Mouse (Mus musculus): ENCODE measurements around the gene Tmc3.

Gene Tmc3

DNA sequence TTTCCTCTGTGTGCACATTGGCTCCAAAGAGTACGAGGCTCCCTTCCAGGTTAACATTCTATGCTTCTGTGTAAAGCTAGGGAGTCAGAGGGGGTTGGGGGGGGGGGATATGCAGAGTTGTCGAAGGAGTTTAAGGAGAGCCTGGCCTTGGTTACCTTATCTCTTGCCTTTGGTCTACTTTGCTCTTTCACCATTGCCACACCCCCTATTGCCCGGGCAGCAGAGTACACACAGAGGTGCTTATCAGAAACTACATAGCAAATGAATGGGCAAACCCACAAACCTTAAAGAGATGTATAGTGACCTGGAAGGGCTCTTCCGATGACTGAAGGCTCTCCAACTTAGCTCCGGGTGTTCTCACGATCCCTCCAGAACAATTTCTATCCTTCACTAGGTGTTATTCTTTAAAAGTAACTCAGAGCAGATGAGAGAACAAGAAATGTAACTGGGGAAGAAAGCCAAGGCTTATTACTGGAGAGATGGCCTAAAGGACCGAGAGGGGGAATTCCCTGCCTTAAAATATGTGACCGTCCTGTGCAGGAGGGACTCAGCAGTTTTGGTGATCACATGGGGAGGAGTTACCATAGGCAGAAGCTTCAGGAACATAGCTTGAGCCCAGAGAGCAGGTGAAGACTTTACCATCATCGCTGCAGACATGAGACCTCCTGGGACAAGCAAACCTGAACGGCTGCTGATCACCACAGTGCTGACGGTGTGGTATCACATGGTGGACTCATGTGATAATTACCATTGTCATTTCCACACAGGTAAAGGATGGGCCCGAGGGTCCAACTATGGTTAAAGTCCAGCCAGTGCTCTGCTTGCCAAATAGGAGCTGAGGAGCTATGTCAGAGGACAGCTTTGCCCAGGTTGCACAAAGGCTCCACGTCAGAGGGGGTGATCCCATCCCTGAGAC is 14.5 kb downstream of the Tmc3 start:
- no peak for DNase-seq (ENCODE audit: low spot score in 2 of 2)

DNA sequence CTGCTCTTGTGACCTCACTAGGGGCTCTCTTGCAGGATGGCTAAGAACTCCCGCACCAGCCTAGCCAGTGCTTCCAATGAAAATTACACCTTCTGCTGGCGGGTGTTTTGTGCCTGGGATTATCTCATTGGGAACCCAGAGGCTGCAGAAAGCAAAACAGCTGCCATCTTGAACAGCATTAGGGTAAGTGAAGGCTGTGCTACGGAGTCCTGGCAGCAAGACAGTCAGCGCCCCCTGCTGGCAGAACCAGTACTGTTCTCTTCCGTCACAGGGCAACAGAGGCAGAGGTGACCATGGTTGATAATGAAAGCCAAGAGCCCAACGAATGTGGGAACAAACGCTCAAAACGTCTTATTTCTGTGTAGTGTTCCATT is 15.2 kb downstream of the Tmc3 start:
- DNase-seq (ENCODE audit: low spot score in 2 of 2) = no peak

DNA sequence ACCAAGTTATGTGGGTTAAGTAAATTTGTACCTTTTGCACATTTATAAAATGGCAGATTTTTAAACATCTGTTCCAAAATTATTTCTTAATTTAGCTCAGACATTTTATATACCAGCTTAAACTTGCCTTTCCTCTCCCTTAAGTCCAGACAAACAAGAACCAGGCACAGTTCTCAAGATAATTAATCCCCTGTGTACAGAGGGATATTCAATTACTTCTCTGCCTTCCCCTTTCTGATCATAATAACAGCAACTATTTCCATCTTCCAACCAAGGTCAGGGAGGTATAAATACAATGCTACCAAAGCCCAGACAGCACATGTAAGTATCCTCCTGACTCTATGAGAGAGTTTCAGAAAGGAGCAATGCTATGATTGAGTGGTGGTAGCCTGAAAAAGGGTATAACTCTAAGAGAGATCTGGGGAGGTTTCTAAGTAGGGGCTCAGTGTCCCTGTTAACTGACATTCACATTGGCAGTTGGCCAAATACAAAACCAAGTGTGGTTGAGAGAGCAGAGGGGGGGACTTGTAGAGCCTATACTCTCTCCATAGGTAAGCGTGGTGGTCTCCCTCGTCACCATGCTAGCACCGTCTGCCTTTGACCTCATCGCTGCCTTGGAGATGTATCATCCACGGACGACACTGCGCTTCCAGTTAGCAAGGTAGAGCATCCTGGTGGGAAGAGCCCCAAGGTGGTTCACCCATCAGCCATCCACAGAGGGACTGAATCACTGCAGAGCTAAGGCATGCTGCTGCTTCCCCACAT is 19.6 kb downstream of the Tmc3 start:
- DNase-seq (ENCODE audit: low spot score in 2 of 2) = no peak

DNA sequence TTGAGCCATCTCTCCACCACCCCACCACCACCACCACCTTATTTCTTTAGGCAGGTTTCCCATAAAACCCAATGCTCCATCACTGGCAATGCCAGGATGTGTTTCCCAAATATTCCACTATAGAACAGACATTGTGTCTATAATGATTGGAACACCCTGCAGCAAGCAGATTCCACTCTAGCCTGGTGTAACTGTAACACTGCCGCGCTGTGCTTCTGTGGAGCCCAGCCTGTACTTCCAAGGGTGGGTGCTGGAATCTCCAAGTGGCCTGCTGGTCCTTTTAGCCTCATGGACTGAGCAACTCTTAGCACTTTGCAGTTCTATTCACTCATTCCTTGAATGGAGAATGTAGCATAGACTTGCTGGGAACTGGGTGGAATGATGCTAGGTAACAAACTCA is 22.1 kb downstream of the Tmc3 start:
- no peak for DNase-seq (ENCODE audit: low spot score in 2 of 2)

DNA sequence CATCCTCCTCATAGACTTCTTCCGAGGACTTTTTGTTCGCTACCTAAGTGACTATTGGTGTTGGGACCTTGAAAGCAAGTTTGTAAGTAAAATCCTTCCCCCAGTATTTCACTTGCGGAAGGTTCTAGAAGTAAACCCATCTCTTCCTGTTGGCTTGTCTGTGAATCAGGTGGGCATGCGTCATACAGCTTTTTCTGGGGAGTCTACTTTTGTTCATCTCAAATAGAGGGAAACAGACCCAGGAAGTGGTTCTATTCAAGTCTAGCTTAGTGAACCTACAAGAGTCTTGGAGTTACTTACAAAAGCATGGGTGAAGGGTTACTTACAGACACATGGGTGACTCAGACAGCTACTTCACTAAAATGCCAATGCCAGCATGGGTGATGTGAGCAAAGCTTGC is 25.2 kb downstream of the Tmc3 start:
- no peak for DNase-seq (ENCODE audit: low spot score in 2 of 2)

DNA sequence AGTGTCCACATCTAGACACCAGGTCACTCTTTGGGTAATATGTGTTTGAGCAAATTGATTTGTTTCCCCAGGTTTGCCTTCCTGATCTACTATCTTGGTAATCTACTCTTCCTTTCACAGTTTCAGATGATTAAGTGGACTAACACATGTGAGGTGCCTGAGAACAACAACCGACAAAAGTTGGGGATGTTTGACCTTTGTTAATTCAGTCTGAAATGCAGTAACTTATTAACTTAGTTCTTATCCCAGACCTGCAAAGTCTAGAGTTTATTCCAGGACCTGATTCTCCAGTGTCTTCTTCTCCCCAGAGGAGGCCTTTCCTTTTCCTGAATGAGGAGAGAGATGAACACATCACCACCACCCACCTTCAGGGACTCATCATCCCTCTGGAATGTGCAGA is 27.2 kb downstream of the Tmc3 start:
- DNase-seq (ENCODE audit: low spot score in 2 of 2) = no peak

DNA sequence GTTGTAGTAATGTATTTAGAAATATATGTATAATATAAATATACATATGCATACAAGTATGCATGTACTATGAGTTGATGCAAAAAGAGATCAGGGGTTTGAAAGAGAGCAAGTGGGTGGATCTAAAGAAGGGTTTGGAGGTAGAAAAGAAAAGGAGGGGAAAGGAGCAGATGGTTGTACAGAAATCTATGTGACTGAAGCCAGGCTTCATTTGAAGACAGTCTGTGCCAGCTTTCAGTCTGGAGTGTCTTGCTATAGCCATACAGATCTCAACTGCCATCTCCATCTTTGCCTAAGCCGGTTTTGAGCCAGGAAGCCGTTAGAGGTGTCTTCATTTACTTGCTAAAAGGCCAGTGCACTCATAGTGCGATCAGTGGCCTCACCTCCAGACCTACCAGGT is 30.5 kb downstream of the Tmc3 start:
- DNase-seq (ENCODE audit: low spot score in 2 of 2) = no peak

DNA sequence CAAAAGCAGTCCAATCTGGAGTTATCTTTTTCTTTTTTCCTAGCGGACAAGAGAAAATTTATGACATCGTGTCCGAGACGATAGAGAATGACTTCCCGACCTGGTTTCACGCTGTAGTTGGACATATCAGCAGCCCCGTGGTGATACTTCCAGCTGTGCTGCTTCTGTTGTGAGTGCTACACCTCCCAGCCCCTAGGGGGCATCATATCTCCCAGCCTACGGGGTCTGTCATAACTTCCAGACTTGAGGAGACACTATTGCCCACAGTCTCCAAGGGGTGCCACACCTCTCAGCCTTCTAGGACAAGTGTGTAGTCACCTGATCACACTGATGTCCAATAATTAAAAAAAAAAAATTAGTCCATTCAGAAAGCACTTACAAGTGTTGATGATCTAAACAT is 31.1 kb downstream of the Tmc3 start:
- DNase-seq (ENCODE audit: low spot score in 2 of 2) = no peak

DNA sequence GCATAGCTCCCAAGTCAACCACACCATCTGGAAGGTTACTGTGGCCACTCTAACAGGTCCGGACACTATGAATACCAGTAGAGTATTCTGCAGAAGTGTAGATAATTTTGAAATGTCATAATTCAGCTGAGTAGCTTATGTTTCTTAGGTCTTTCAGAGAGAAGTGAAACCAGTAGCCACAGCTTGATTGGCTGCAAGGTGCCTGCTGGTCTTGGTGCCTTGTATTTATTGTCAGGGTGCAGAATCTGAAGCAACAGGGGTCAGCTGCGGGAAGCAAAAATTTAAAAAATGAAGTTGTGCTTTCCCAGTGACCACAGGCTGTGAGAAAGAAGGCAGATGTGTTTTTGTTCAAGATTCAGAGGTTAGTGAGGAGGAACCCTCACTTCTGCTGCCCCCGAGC is 31.5 kb downstream of the Tmc3 start:
- DNase-seq (ENCODE audit: low spot score in 2 of 2) = no peak

DNA sequence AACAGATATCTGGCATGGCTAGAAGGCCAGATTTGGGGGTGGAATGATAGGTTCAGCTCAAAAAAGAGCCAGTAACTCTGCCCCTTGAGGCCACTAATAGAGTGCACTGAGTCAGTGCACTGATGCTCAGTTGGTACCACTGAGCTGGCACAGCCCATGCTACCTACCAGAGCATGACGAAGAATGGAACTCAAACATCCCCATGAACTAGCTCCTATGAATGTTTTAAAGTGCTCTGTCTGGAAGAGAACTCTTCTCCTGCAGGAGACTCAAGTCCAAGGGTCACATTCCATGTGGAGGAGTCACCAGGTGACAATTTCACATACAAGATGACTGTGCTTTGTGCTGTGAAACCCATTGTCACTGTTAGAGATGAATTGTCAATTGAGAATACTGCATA is 34.0 kb downstream of the Tmc3 start:
- DNase-seq (ENCODE audit: low spot score in 2 of 2) = no peak

DNA sequence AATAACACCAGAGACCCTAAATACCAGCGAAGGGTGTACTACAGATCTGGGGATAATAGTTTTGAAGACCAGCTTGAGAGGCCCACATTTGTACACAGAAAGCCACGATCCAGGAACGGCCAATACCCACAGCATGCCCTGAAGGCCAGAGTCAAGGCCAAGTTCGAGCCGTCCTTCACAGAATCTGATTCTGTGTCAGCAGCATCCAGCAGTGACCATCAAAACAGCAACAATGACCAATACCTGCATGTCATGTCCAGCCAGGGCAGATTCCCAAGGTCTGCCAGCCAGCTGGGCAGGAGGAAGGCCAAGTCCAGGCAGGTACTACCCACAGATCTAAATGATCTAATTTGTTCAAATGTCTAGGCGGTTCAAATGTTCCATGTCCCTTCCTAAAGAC is 37.9 kb downstream of the Tmc3 start:
- no peak for DNase-seq (ENCODE audit: low spot score in 2 of 2)

DNA sequence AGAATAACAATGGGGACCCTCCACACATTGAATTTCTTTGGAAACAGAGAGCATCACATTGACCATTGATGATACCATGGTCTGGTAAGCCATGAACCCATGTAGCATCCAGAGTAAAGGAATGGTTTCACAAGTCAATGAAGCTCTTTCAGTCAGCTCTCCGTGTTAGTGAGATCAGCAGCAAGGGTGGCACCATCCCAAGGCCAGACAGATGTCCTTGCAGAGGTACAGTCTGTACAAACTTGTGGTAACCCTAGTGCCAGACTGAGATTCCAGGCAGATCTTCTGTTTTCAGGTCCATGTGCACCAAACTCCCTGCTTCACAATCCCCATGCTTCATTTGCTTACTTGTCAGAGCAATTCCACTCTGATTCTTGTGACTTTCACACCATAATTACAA is 39.3 kb downstream of the Tmc3 start:
- no peak for DNase-seq (ENCODE audit: low spot score in 2 of 2)

DNA sequence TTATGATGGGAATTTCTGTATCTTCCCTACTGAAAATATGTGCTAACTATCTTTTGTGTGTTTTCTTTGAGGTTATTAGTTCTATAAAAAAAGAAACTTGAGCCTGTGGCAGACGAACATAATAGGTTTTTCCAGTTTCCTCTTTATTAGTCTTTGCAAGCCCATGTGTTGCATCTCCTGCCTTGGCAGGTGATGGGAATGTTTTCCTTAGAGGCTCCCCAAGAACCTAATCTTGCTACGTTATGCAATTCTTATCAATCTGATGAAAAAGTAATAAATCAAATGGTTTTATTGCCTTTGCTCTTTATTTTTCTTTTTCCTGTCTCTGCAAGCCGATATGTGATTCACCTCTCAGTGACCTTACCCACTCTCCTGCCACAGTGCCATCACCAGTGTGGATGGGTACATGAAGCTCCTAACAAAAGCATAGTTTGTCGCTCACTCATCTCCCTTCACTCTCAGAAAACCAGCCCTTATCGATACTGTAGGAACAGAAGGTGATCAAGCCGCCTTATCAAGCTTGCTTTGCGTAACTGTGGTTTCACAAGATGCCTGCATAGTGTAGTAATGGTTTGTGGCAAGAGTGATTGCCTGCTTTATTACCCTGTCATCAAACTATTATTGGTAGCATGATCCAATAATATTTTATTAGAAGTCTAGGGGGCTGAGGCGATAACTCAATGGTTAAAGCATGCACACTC is 42.0 kb downstream of the Tmc3 start:
- no peak for DNase-seq (ENCODE audit: low spot score in 2 of 2)

DNA sequence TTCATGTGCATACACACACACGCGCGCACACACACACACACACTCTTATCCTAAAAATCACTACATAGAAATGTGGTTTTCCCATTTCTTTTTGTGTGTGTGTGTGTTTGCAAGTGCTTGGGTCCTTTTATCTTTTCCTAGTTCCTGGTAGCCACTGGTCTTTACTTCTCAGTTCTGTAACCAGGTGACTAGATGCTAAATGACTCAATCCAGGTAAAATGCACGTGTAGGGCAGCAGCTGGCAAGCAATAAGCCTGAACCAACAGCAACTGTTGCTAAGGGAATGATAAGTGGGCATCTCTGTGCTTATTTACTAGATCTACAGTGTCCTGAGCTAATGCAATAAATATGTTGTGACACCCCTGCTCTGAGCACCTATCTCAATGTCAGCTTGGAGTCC is 42.6 kb downstream of the Tmc3 start:
- no peak for DNase-seq (ENCODE audit: low spot score in 2 of 2)

DNA sequence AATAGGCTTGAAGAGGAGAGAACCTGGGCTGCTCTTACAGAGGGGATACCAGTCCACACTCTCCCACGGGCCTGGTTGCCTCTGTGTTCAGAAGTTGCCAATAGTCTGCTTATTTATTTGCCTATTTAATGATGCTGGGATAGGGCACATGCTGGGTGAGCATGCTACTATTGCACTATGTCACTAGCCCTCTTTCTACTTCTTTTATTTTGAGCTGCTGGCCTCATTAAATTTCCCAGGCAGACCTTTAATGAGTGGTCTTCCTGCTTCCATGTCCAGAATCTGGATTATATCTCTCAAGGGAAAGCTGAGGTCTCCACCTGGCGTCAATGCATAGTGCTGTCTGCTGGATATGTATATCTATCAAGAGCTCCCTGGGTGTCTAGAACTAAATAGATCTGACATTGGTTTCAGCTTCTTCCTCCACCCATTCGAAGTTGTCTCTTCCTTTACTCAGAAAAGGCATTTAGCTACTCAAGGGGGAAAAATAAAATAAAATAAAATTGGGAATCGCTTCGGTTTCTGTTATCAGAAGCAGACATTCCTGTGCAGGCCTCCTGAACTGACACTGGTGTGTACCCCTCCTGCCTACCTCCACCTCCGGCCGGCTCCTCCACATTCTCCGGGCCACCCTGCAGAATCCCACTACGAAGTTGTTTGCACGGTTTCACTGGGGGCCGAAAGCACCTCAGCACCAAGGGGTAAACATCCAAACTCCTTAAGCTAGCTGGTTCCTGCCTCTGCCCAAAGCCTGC is 46.5 kb downstream of the Tmc3 start:
- DNase-seq (ENCODE audit: low spot score in 2 of 2) = no peak

DNA sequence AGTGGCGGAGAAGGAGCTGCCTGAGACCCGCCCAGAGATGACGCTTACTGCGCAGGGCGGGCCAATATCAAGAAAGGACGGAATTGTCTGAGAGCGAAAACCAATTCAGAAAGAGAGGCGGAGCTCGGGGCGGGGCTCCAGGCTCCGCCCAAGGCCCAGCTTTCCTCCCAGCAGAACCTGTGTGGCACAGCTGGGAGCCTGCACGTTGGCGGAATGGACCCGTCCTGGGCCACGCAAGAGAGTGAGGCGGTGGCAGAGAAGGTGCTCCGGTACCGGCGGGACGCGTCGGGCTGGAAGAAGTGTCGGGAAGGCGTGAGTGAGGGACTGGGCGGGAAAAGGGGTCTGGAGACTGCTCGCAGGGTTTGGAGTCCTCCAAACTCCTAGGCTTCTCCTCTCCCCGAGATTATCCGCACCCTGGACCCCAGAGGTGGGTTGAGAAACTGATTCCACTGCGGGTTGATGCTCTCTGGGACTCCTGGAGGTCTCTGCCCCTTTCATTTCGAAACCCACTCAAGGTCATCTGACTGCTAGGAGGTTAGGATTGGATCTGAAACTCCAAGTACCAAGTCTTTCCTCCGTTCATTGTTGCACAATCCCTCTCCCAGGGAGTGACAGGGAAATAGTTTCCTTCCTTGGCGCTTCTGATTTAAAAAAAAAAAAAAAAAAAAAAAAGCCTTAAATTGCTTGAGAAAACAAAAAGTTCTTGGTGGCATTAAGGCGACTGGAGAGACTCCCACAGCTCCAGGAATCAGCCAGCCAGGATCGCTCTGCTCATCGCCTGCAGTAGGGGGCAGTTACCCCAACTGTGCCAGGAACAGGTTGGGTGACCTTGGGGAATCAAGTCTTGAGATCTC is 47.3 kb downstream of the Tmc3 start, which contains the start of gene Stard5:
Gene Stard5, plus strand, starts transcription at position 132 of the 854 bp plus-strand sequence.
- peak; percentile 78 to 89 for DNase-seq (ENCODE audit: low spot score in 2 of 2)

DNA sequence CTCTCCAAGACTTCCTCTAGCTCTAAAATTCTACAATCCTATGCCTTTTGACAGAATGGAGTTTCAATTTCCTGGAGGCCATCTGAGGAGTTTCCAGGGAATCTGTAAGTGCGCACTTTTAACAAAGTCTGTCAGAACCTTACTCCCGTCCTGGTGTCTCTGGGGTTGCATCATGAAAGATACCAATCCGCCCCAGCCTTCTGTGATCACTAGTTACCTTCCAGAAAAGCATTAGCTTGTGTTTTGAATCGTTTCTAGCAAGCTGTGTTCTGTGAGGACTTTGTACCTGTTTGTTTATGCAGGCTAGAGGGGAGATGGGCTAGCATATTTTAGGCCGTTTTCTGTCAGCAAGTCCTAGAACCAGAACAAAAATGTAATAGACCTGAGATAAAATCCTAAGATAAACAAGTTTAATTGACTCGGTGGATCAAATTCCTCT is 48.0 kb downstream of the Tmc3 start:
- DNase-seq (ENCODE audit: low spot score in 2 of 2) = no peak

DNA sequence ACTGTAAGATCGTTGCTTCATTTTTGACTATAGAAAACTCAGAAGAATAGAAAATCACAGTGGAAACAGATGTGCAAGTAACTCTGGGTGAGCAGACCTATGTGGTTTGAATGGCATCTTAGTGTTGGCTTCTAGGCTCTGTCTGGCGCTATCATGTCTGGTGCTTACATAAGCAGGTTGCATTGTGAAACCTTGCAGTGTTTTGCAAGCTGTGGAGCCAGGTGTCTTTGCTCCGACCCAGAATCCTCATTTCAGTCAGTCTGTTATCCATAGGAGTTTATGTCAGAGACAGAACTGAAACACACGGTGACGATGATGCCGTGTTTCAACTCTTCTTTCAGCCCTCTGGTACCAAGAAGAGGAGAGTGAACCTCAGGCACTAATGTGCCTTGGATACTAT is 49.1 kb downstream of the Tmc3 start:
- DNase-seq (ENCODE audit: low spot score in 2 of 2) = no peak

DNA sequence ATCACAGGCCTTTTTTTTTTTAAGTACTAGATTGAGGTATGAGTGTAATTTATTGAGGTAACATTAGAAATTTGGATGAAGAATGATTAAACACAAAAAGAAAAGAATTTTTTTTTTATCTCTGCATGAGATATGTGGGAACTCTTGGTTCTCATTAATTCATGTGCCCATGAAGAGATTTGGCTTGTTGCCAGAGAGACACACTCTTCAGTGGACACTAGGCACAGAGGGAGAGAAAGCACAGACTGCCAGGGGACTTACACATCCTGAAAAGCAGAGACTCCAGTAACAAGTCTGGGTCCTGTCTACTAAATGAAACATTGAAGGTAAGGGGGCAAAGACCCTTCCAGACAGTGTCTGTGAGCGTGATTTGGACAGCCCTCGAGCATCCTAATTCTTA is 51.0 kb downstream of the Tmc3 start:
- no peak for DNase-seq (ENCODE audit: low spot score in 2 of 2)

DNA sequence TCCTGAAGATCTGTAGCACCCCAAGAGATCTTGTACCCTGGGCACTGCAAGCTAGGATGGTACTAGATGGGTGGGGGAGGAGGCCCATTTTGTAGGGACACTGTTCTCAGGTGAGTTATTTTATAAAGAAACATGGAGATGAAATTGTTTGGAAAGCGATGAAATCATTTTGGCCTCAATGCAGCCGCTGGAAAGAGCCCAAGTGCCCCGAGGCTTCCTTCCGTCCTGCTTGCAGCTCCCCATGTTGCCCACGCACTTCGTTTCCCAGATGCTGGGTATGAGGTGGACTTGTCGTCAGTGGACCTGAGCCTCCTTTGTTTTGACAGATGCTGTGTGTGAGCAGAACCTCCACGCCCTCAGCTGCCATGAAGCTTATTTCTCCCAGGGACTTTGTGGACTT is 51.7 kb downstream of the Tmc3 start:
- DNase-seq (ENCODE audit: low spot score in 2 of 2) = no peak
